Mouse (Mus musculus) adrenal gland, adult (tissue): ENCODE data around the gene Adgrl3.

Experiments
- DNase-seq, 2 experiments: peaks; one replicate each; pipeline ENCODE4 v3.0.0; 2022 to 2023; ENCODE audit warnings: low spot score in 1 of 2; ENCODE audit not compliant: inconsistent age in 2 of 2

Adgrl3 gene

DNA sequence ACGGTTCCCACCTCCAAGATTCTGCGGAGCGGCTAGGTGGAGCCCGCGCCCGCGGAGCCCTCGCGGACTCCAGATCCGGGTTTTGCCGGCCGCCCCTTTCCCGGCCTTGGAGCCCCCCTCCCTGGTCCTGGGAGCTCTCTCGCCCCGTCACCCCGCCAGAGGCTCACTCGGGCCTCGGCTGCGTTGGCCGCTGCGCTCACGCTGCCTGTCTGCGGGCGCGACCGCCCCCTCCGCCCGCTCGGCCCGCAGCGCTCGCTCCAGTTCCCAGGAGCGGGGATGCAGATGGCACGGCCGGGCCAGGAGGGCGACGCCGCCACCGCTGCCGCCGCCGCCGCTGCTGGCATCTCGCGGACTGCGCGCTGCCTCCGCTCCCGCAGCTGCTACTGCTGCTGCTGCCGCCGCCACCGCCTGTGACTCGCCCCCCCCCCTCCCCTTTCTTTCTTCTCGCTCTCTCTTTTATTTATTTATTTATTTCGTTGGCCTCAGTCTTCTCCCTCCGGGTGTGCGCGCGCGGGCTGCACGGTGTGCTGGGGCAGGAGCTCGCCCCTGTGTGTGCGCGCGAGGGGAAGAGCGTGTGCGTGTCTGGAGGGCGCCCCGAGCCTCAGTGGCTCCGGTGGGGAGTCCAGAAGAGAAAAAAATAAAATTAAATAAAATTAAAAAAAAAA, at the start of gene Adgrl3:
Gene Adgrl3, plus strand, starts transcription at position 549 of the 665 bp plus-strand sequence.
- peak; percentile 38 to 78 for DNase-seq

DNA sequence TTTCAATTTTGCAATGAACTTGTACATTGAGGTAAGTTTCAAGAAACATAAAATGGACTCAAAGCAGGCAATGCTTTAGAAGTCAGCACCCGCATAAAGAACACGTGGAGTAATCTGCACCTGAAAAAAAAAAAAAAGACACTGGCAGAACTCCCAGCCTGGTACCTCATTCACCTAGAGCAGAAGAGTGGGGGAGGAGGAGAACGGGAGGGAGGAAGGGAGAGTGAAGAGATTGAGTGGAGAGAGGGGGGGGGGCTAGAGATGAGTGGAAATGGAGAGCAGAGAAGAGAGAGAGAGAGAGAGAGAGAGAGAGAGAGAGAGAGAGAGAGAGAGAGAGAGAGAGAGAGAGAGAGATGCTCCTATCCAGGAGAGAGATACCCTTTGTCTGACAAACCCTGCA, 772 bp upstream of the Adgrl3 start:
- DNase-seq = no peak

GRCm38 (mm10) chr5:81020281-81021005, 505 bp downstream of the Adgrl3 start:
- peak; percentile 26 to 77 for DNase-seq

DNA sequence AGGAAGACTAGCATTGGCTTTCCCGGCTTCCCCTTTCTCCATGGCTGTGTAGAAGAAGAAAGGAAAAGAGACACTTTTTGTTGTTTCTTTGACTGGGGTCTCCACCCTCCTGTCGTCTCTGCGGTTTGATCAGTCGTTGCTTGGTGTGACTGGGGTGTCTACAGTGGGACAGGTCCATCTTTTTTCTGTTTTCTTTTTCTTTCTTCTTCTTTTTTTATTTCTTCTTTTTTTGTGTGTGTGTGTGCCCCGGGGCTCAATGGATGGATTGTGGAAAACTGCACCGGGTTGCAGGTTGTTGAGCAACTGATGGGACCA, 1.0 kb downstream of the Adgrl3 start:
- DNase-seq = no peak

GRCm38 (mm10) chr5:81021331-81021863, 1.5 kb downstream of the Adgrl3 start:
- peak; percentile 13 to 60 for DNase-seq

GRCm38 (mm10) chr5:81021864-81022305, 1.9 kb downstream of the Adgrl3 start:
- DNase-seq = peak in 1 of 2 experiments; percentile 6

DNA sequence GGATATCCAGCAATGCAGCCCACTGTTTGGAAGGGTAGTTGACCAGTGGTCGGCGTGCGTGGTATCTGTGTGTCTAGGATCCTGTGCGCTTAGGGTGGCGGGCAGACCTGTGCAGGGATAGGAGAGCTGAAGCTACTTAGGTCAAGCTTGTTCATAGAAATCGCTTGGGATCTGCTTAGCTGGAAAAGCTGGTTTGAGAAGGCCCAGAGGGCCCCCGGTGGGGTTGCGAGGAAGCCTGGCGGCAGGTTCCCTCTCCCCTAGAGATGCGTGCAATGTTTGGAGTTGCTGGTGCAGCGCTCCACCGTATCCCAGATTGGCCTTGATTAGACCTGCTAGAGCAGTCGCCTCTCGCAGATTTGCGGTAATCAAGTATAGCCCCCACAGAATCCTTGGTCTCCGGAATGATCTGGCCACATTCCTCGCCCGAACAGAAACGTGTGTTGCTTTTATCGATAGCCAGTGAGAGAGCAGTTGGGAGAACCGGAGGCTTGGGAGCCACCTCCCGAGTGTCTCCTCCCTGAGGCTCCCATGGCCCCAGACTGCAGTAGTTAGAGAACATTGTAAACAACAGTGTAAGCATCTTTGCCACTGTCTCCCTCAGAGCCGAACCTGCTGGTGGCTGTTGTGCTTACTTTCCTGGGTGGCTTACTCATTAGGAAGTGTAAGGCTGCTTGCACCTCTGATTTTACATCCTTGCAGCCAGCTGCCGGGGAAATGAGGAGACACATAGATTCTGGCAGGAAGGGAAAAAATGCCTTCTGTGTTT, 2.6 kb downstream of the Adgrl3 start:
- peak; percentile 7 to 48 for DNase-seq

GRCm38 (mm10) chr5:81023923-81024715, 4.2 kb downstream of the Adgrl3 start:
- DNase-seq = peak in 1 of 2 experiments; percentile 22

DNA sequence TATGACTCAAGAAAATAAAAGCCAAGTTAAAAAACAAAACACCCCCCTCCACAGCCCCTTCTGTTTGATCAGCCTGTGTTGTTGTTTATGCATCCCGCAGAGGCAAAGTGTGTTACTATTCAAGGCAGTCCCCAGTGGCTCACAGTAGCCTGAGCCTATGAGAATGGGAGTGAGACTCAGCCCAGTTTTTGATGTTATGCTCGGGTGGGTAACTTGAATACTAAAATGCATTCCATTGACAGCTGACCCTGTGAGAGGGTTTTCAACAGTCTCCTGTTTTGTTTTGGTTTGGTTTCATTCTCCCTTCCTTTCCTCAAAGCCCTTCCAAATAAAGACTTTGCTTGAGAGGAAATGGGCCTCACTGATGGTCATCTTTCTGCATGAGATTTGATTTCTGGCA, 8.9 kb downstream of the Adgrl3 start:
- no peak for DNase-seq

DNA sequence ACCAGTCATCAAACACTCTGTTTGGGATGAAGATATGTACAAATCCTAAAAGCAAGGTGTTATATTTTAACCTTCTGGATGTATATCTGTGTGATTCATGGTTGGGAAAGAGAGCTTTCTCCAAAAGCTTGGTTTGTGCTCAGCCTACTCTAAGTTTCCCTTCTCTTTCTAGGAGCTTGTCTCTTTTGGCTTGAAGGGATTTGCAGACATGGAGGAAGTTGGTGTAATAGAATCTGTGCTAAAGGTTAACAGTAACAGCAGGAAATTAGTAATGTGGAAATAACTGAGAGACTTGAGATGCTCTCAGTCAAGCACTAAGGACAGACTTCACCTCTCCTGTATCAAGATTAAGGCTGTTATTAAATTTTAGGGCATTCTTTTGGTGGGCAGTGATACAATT, 17.2 kb downstream of the Adgrl3 start:
- no peak for DNase-seq

DNA sequence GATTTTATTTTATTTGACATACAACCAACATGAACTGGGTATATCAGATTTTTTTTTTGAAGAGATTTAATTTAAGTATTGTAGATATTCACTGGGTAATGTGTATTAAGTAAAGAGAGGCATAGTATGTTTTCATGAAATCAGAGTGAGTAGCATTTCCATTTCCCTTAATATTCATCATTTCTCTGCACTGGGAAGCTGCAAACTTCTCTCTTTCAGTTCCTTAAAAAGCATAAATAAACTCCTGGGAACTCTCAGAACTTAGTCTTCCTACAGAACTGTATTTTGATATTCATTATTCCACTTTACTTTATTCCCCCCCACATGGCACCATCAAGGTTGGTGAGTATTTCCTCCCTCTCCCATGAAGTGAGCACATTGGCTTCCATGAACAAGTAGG, 23.9 kb downstream of the Adgrl3 start:
- DNase-seq = no peak

DNA sequence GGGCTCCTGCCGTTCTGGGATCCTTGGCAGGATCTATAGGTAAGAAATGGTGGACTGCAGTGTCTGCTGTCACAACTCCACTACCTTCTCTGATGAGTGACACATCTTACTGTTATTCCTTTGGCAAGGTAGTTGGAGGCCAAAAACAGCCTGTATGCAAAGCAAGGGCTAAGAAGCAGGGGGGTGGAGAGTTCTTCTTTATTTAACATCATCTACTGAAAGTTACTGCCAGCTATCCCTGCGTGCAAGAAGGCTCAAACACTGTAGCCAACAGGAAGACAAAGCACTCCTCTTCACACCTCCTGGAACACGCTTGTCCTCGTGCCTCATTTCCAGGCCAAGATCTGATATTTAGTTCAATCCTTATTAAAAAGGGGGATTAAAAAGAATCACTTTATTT, 26.2 kb downstream of the Adgrl3 start:
- DNase-seq = no peak

DNA sequence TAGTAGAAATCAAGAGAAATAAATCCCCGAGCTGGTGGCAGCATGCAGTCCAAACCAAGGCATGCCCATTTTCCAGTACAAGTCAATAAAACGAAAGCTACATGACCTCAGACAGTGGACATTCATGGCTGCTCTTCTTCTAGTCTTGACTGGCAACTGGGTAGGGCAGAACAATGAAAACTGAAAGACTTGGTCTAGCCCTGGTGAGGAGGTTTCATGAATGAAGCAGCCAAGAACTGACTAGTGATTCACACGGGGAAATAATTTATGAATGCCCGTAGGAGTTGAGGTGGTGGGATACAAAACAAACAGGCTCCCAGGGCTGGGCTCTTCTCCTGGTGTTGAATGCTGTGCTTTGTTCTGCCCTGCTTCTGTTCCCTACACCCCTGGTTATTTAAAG, 34.7 kb downstream of the Adgrl3 start:
- DNase-seq = no peak

DNA sequence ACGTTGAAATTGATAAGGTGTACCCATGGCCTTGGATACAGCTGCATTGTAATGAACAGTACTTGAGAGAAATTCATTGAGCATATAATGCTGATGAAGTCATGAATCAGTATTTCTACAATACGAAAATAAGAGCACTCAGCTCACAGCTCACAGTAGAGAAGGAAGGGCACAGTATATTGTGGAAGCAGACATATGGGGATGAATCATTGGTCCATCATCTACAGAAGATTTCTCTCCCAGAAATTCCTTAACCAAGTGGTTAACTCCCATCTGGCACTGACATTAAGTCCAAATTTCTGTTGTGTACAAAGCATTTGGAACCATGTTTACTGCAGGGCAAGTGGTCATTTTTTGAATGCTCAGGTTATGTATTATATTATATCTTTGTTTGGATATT, 35.3 kb downstream of the Adgrl3 start:
- no peak for DNase-seq

DNA sequence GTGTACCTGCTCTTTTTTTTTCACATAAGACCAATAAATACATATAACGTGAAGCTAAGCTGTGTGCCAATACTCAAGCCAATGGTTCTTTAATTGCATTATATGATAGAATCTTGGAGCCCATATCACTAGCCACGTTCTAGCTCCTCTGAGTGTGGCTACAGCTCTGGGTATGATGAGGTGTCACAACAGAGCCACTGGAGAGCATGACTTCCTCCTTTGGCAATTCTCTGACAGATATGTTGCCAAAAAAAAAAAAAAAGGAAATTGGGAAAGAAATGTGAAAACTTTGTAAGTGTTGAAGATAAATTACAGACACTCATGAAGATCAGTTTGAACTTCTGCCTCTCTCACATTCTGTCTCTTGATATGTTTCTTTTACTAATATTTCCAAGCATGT, 38.2 kb downstream of the Adgrl3 start:
- no peak for DNase-seq

- no peak for DNase-seq
These were observed 41.0 kb downstream of the Adgrl3 start for GRCm38 (mm10) chr5:81060950-81061349.

- DNase-seq = no peak
These were observed 41.4 kb downstream of the Adgrl3 start for GRCm38 (mm10) chr5:81061386-81061785.

- no peak for DNase-seq
These were observed 44.1 kb downstream of the Adgrl3 start for GRCm38 (mm10) chr5:81064026-81064425.

- DNase-seq = no peak
These were observed 48.2 kb downstream of the Adgrl3 start for GRCm38 (mm10) chr5:81068173-81068572.

DNA sequence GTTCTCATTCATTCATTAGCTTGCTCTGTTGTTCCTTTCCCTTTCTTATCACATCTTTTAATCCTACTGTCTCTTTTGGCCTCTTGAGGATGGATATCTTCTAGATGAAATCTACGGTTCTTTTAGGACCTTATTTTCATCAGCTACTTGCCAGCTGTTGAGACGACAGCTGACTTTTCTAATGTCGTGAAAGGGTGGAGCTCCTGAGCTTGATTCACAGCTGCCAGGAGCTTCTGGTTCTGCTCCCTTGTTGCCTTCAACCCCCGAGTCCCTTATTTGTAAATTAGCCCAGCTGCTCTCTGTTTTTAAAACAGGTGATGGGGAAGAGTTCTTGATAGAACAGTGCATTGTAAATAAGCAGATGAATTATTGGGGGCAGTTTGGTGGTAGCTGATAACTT, 48.9 kb downstream of the Adgrl3 start:
- no peak for DNase-seq

- no peak for DNase-seq
These were observed 53.0 kb downstream of the Adgrl3 start for GRCm38 (mm10) chr5:81072888-81073287.
